Mouse (Mus musculus) midbrain, postnatal 0 days (tissue): ENCODE measurements around the gene Mad1l1. TPM values are rescaled to one million over a fixed set of nuclear protein-coding genes. Genes with fewer than 3 reads are reported as not detected.

Source experiments
- ATAC-seq: fragments of 200-750 bp; cut with Nextera tagmentation; 2 replicates; pipeline ENCODE4 v1.8.0; 2017; ENCODE audit warnings: moderate number of reproducible peaks, mild to moderate bottlenecking, moderate TSS enrichment, moderate library complexity; ENCODE audit not compliant: low FRiP score
- DNase-seq: peaks from one replicate; pipeline ENCODE4 v3.0.0-alpha.2; 2015; ENCODE audit warnings: low spot score
- H3K27ac ChIP-seq: fragments of 300-500 bp; sonication (generic); 2 replicates; pipeline ENCODE4 v1.5.1; 2014; ENCODE audit warnings: low read depth, mild to moderate bottlenecking, low read length, mixed read lengths
- H3K27me3 ChIP-seq: fragments of 300-500 bp; sonication (generic); 2 replicates; pipeline ENCODE4 v1.6.1; 2014; ENCODE audit warnings: low read length, control low read depth, mixed read lengths; ENCODE audit not compliant: insufficient read depth
- H3K36me3 ChIP-seq: fragments of 300-500 bp; sonication (generic); 2 replicates; pipeline ENCODE4 v1.6.1; 2014; ENCODE audit warnings: low read length, control low read depth, mixed read lengths; ENCODE audit not compliant: insufficient read depth
- H3K4me1 ChIP-seq: fragments of 300-500 bp; sonication (generic); 2 replicates; pipeline ENCODE4 v1.6.1; 2014; ENCODE audit warnings: mild to moderate bottlenecking, control low read depth, antibody characterized with exemption, low read length, mixed read lengths; ENCODE audit not compliant: insufficient read depth
- H3K4me2 ChIP-seq: fragments of 300-500 bp; sonication (generic); 2 replicates; pipeline ENCODE4 v1.6.1; 2014; ENCODE audit warnings: low read depth, mild to moderate bottlenecking, low read length, mixed read lengths; ENCODE audit not compliant: poor library complexity, severe bottlenecking
- H3K4me3 ChIP-seq: fragments of 300-500 bp; sonication (generic); 2 replicates; pipeline ENCODE4 v1.5.1; 2014; ENCODE audit warnings: low read depth, mild to moderate bottlenecking, low read length, moderate library complexity
- H3K9ac ChIP-seq: fragments of 300-500 bp; sonication (generic); replicated peaks from 2 replicates; pipeline ENCODE4 v1.6.1; 2014; ENCODE audit warnings: mild to moderate bottlenecking, low read length, moderate library complexity, mixed read lengths; ENCODE audit not compliant: poor library complexity, severe bottlenecking
- H3K9me3 ChIP-seq: fragments of 300-500 bp; sonication (generic); 2 replicates; pipeline ENCODE4 v1.6.1; 2016; ENCODE audit warnings: low read length, control low read depth
- CTCF ChIP-seq: IDR thresholded peaks from 2 replicates; pipeline ENCODE4 v1.5.1; 2016; ENCODE audit warnings: antibody characterized with exemption, mild to moderate bottlenecking
- WGBS: fragments of 180-500 bp; shearing (Covaris S2); extraction: QIAGEN DNeasy Blood & Tissue Kit; methylation state at CpG from one replicate; pipeline ENCODE4 v1.1.7; 2014; 5-methylcytosine and 5-hydroxymethylcytosine counted together
- polyA plus RNA-seq: library from polyadenylated mRNA; unstranded; fragments of >200 nt; fragmentation: Nextera tagmentation; extraction: Ambion mirVana; gene quantifications from 2 replicates; pipeline ENCODE4 v1.2.1, GENCODE M21; 2015
- total RNA-seq: library from RNA; depleted of rRNA; stranded (reverse); fragments of >200 nt; gene quantifications from 2 replicates; pipeline ENCODE4 v1.2.3, GENCODE M21; 2014

Mad1l1 gene
- total and polyA plus RNA-seq, 2 experiments from 2014 or later: 25.9 to 33.5 TPM

- peak; percentile 69 for DNase-seq
- Histone ChIP-seq H3K4me3 (no peak overlapping the region), H3K27ac (peak overlapping the region; percentile 43; the same call in 1 of the 2 replicates), H3K9ac (no peak overlapping the region), H3K27me3 (no peaks in the 10 kb centered on the region), H3K9me3 (no peaks in the 10 kb centered on the region), H3K4me1 (peaks cover 5% of the 10 kb centered on the region; the same call in 1 of the 2 replicates), H3K4me2 (no peak overlapping the region), H3K36me3 (no peaks in the 10 kb centered on the region)
- no peak for TF ChIP-seq CTCF
- 0 out of 2 replicates have a peak, but pooled peaks have one; percentile 23 for ATAC-seq
- WGBS: 25% methylated on average over 30 of the region's 30 CpGs
Observed at GRCm38 (mm10) chr5:140263754-140264749, 57.3 kb downstream of the Mad1l1 start.

- H3K4me1 ChIP-seq: peaks cover 5% of the 10 kb centered on the region; the same call in 1 of the 2 replicates
- no peak for ATAC-seq
- no peaks in the 10 kb centered on the region for H3K9me3 ChIP-seq
- no peak for DNase-seq
- no peak for TF ChIP-seq CTCF
- H3K36me3 ChIP-seq: no peaks in the 10 kb centered on the region
- H3K9ac ChIP-seq: no peak overlapping the region
- H3K27me3 ChIP-seq: no peaks in the 10 kb centered on the region
- no peak overlapping the region for H3K4me2 ChIP-seq
- H3K4me3 ChIP-seq: no peak overlapping the region
- no peak overlapping the region for H3K27ac ChIP-seq
- 57% methylated on average over 3 of the region's 3 CpGs for WGBS
Observed at GRCm38 (mm10) chr5:140262401-140262800, 59.0 kb downstream of the Mad1l1 start.

- no peak for TF ChIP-seq CTCF
- Histone ChIP-seq H3K4me2 (no peak overlapping the region), H3K27me3 (no peaks in the 10 kb centered on the region), H3K27ac (no peak overlapping the region), H3K9me3 (no peaks in the 10 kb centered on the region), H3K9ac (no peak overlapping the region), H3K36me3 (no peaks in the 10 kb centered on the region), H3K4me1 (peaks cover 5% of the 10 kb centered on the region; the same call in 1 of the 2 replicates), H3K4me3 (no peak overlapping the region)
- DNase-seq (no peak), ATAC-seq (no peak)
- WGBS: 90% methylated on average over 4 of the region's 4 CpGs
Observed at GRCm38 (mm10) chr5:140261313-140261712, 60.0 kb downstream of the Mad1l1 start.

GRCm38 (mm10) chr5:140258633-140259032 lies 62.7 kb downstream of the Mad1l1 start:
- no peak overlapping the region for H3K27ac ChIP-seq
- H3K4me1 ChIP-seq: peaks cover 3% of the 10 kb centered on the region; the same call in 1 of the 2 replicates
- ATAC-seq: no peak
- H3K4me2 ChIP-seq: no peak overlapping the region
- DNase-seq: no peak
- no peak for TF ChIP-seq CTCF
- WGBS: 92% methylated on average over 5 of the region's 5 CpGs
- H3K36me3 ChIP-seq: no peaks in the 10 kb centered on the region
- H3K9ac ChIP-seq: no peak overlapping the region
- no peak overlapping the region for H3K4me3 ChIP-seq
- H3K9me3 ChIP-seq: no peaks in the 10 kb centered on the region
- no peaks in the 10 kb centered on the region for H3K27me3 ChIP-seq

GRCm38 (mm10) chr5:140258035-140258434 lies 63.3 kb downstream of the Mad1l1 start:
- H3K4me2 ChIP-seq: no peak overlapping the region
- ATAC-seq (no peak), DNase-seq (no peak)
- H3K36me3 ChIP-seq: no peaks in the 10 kb centered on the region
- WGBS: 85% methylated on average over 3 of the region's 3 CpGs
- no peak overlapping the region for H3K9ac ChIP-seq
- H3K27ac ChIP-seq: no peak overlapping the region
- no peak for TF ChIP-seq CTCF
- no peak overlapping the region for H3K4me3 ChIP-seq
- H3K4me1 ChIP-seq: no peaks in the 10 kb centered on the region
- no peaks in the 10 kb centered on the region for H3K27me3 ChIP-seq
- H3K9me3 ChIP-seq: no peaks in the 10 kb centered on the region

GRCm38 (mm10) chr5:140257439-140257838 lies 63.9 kb downstream of the Mad1l1 start:
- no peak for TF ChIP-seq CTCF
- DNase-seq: peak; percentile 48

More at GRCm38 (mm10) chr5:140257439-140257838, 63.9 kb downstream of the Mad1l1 start:
- Histone ChIP-seq H3K27me3 (no peaks in the 10 kb centered on the region), H3K9ac (no peak overlapping the region), H3K27ac (no peak overlapping the region), H3K9me3 (no peaks in the 10 kb centered on the region), H3K4me3 (no peak overlapping the region), H3K4me2 (no peak overlapping the region), H3K4me1 (no peaks in the 10 kb centered on the region), H3K36me3 (no peaks in the 10 kb centered on the region)
- WGBS: 91% methylated on average over 5 of the region's 5 CpGs
- no peak for ATAC-seq
